Mouse (Mus musculus) hindbrain, embryonic 16.5 days (tissue): ENCODE data around the gene Gpr150. TPM values are rescaled to one million over a fixed set of nuclear protein-coding genes. Genes with fewer than 3 reads are reported as not detected.

Source experiments
- ATAC-seq: fragments of 200-750 bp; cut with Nextera tagmentation; 2 replicates; pipeline ENCODE4 v1.8.0; 2017; ENCODE audit warnings: moderate TSS enrichment, moderate library complexity
- H3K27ac ChIP-seq: fragments of 300-500 bp; sonication (generic); 2 replicates; pipeline ENCODE4 v1.5.1; 2014; ENCODE audit warnings: low read depth, mild to moderate bottlenecking, control low read depth, low read length, moderate library complexity
- H3K27me3 ChIP-seq: fragments of 300-500 bp; sonication (generic); replicated peaks from 2 replicates; pipeline ENCODE4 v1.6.1; 2014; ENCODE audit warnings: low read length; ENCODE audit not compliant: control insufficient read depth, insufficient read depth
- H3K36me3 ChIP-seq: fragments of 300-500 bp; sonication (generic); 2 replicates; pipeline ENCODE4 v1.6.1; 2014; ENCODE audit warnings: mild to moderate bottlenecking, low read length, moderate library complexity, mixed read lengths; ENCODE audit not compliant: control insufficient read depth, insufficient read depth
- H3K4me1 ChIP-seq: fragments of 300-500 bp; sonication (generic); 2 replicates; pipeline ENCODE4 v1.6.1; 2014; ENCODE audit warnings: low read depth, low read length; ENCODE audit not compliant: control insufficient read depth, insufficient read depth
- H3K4me2 ChIP-seq: fragments of 300-500 bp; sonication (generic); 2 replicates; pipeline ENCODE4 v1.6.1; 2014; ENCODE audit warnings: mild to moderate bottlenecking, low read length, control low read depth, moderate library complexity
- H3K4me3 ChIP-seq: fragments of 300-500 bp; sonication (generic); 2 replicates; pipeline ENCODE4 v1.5.1; 2014; ENCODE audit warnings: mild to moderate bottlenecking, low read length, control low read depth, moderate library complexity
- H3K9ac ChIP-seq: fragments of 300-500 bp; sonication (generic); 2 replicates; pipeline ENCODE4 v1.6.1; 2014; ENCODE audit warnings: low read depth, mild to moderate bottlenecking, control low read depth, low read length, moderate library complexity
- H3K9me3 ChIP-seq: fragments of 300-500 bp; sonication (generic); 2 replicates; pipeline ENCODE4 v1.6.1; 2014; ENCODE audit warnings: mild to moderate bottlenecking, low read length, moderate library complexity; ENCODE audit not compliant: control insufficient read depth
- WGBS: fragments of 180-500 bp; shearing (Covaris S2); extraction: QIAGEN DNeasy Blood & Tissue Kit; methylation state at CpG from one replicate; pipeline ENCODE4 v1.1.7; 2014; 5-methylcytosine and 5-hydroxymethylcytosine counted together
- polyA plus RNA-seq: library from polyadenylated mRNA; unstranded; fragments of >200 nt; fragmentation: Nextera tagmentation; extraction: Ambion mirVana; gene quantifications from 2 replicates; pipeline ENCODE4 v1.2.1, GENCODE M21; 2015

Gpr150 gene
- polyA plus RNA-seq: 4.2 and 5.2 TPM in 2 replicates

- no peaks in the 10 kb centered on the region for H3K9me3 ChIP-seq
- H3K36me3 ChIP-seq: no peaks in the 10 kb centered on the region
- H3K4me2 ChIP-seq: peak within 1 kb of the TSS; percentile 99
- H3K27me3 ChIP-seq: peaks cover 8% of the 10 kb centered on the region
- H3K9ac ChIP-seq: peak within 1 kb of the TSS; percentile 72
- peak within 1 kb of the TSS; percentile 66 for H3K4me3 ChIP-seq
- H3K27ac ChIP-seq: peak within 1 kb of the TSS; percentile 66
- H3K4me1 ChIP-seq: peaks cover 14% of the 10 kb centered on the region
- ATAC-seq: no peak
- 15% methylated on average over 10 of the region's 10 CpGs for WGBS
These were observed at the start of gene Gpr150 for GRCm38 (mm10) chr13:76056896-76057266. Gene Gpr150 (minus strand): TSS chr13:76056996.

- Histone ChIP-seq H3K27ac (no peak overlapping the region), H3K9me3 (no peaks in the 10 kb centered on the region), H3K9ac (no peak overlapping the region), H3K4me1 (peaks cover 3% of the 10 kb centered on the region; the same call in 1 of the 2 replicates), H3K4me2 (no peak overlapping the region), H3K27me3 (no peaks in the 10 kb centered on the region), H3K36me3 (no peaks in the 10 kb centered on the region), H3K4me3 (no peak overlapping the region)
- no peak for ATAC-seq
- 90% methylated on average over 2 of the region's 2 CpGs for WGBS
These were observed 45.2 kb upstream of the Gpr150 start for GRCm38 (mm10) chr13:76101989-76102388.

GRCm38 (mm10) chr13:76098493-76099303 is 41.9 kb upstream of the Gpr150 start, which contains the start of the genes Arsk and Ttc37:
Gene Arsk (minus strand): TSS chr13:76098660.
Gene Ttc37 (plus strand): TSS chr13:76098734.
- Histone ChIP-seq H3K36me3 (no peaks in the 10 kb centered on the region), H3K4me3 (peak within 1 kb of the TSS; percentile 48), H3K9ac (peak within 1 kb of the TSS; percentile 64), H3K9me3 (no peaks in the 10 kb centered on the region), H3K27me3 (no peaks in the 10 kb centered on the region), H3K4me1 (peaks cover 3% of the 10 kb centered on the region; the same call in 1 of the 2 replicates), H3K4me2 (peak within 1 kb of the TSS; percentile 77), H3K27ac (peak within 1 kb of the TSS; percentile 58)
- peak; percentile 99 for ATAC-seq
- under 1% methylated on average over 34 of the region's 34 CpGs for WGBS

GRCm38 (mm10) chr13:76098116-76098492 is 41.3 kb upstream of the Gpr150 start:
- no peaks in the 10 kb centered on the region for H3K9me3 ChIP-seq
- H3K27ac ChIP-seq: peak overlapping the region; percentile 58; the same call in 1 of the 2 replicates
- no peaks in the 10 kb centered on the region for H3K36me3 ChIP-seq
- H3K4me2 ChIP-seq: peak overlapping the region; percentile 55
- peaks cover 3% of the 10 kb centered on the region; the same call in 1 of the 2 replicates for H3K4me1 ChIP-seq
- H3K4me3 ChIP-seq: peak overlapping the region; percentile 48
- H3K9ac ChIP-seq: peak overlapping the region; percentile 64
- WGBS: 3% methylated on average over 16 of the region's 16 CpGs
- ATAC-seq: peak; percentile 87
- H3K27me3 ChIP-seq: no peaks in the 10 kb centered on the region

- Histone ChIP-seq H3K27me3 (no peaks in the 10 kb centered on the region), H3K4me3 (no peak overlapping the region), H3K9ac (no peak overlapping the region), H3K4me1 (no peaks in the 10 kb centered on the region), H3K4me2 (no peak overlapping the region), H3K36me3 (no peaks in the 10 kb centered on the region), H3K9me3 (no peaks in the 10 kb centered on the region), H3K27ac (no peak overlapping the region)
- ATAC-seq: no peak
- WGBS: 82% methylated on average over 1 of the region's 1 CpGs
These were observed 17.5 kb upstream of the Gpr150 start for GRCm38 (mm10) chr13:76074323-76074722.

- Histone ChIP-seq H3K36me3 (peaks cover 9% of the 10 kb centered on the region), H3K27ac (no peak overlapping the region), H3K27me3 (no peaks in the 10 kb centered on the region), H3K4me1 (no peaks in the 10 kb centered on the region), H3K4me3 (no peak overlapping the region), H3K9me3 (no peaks in the 10 kb centered on the region), H3K9ac (no peak overlapping the region), H3K4me2 (no peak overlapping the region)
- ATAC-seq: no peak
- WGBS: 86% methylated on average over 13 of the region's 13 CpGs
These were observed 7.7 kb upstream of the Gpr150 start for GRCm38 (mm10) chr13:76064363-76064945.

- Histone ChIP-seq H3K4me2 (no peak overlapping the region), H3K4me3 (no peak overlapping the region), H3K27ac (no peak overlapping the region), H3K36me3 (peaks cover 9% of the 10 kb centered on the region), H3K4me1 (no peaks in the 10 kb centered on the region), H3K27me3 (no peaks in the 10 kb centered on the region), H3K9ac (no peak overlapping the region), H3K9me3 (no peaks in the 10 kb centered on the region)
- 95% methylated on average over 4 of the region's 4 CpGs for WGBS
- ATAC-seq: no peak
These were observed 6.8 kb upstream of the Gpr150 start for GRCm38 (mm10) chr13:76063548-76063947.

GRCm38 (mm10) chr13:76062569-76062968 is 5.8 kb upstream of the Gpr150 start:
- ATAC-seq: no peak
- H3K27ac ChIP-seq: no peak overlapping the region
- 95% methylated on average over 3 of the region's 3 CpGs for WGBS

GRCm38 (mm10) chr13:76062126-76062525 is 5.3 kb upstream of the Gpr150 start:
- H3K4me2 ChIP-seq: no peak overlapping the region
- 91% methylated on average over 3 of the region's 3 CpGs for WGBS
- H3K36me3 ChIP-seq: peaks cover 9% of the 10 kb centered on the region
- H3K9me3 ChIP-seq: no peaks in the 10 kb centered on the region
- ATAC-seq: no peak
- H3K4me1 ChIP-seq: no peaks in the 10 kb centered on the region
- no peak overlapping the region for H3K9ac ChIP-seq
- no peak overlapping the region for H3K4me3 ChIP-seq
- 0 out of 2 replicates have a peak, but pooled peaks cover 3% of the 10 kb centered on the region for H3K27me3 ChIP-seq
- H3K27ac ChIP-seq: no peak overlapping the region

More at GRCm38 (mm10) chr13:76062569-76062968, 5.8 kb upstream of the Gpr150 start:
- H3K4me2 ChIP-seq: no peak overlapping the region
- H3K9ac ChIP-seq: no peak overlapping the region
- peaks cover 9% of the 10 kb centered on the region for H3K36me3 ChIP-seq
- no peak overlapping the region for H3K4me3 ChIP-seq
- no peaks in the 10 kb centered on the region for H3K4me1 ChIP-seq
- no peaks in the 10 kb centered on the region for H3K9me3 ChIP-seq
- H3K27me3 ChIP-seq: 0 out of 2 replicates have a peak, but pooled peaks cover 3% of the 10 kb centered on the region
